Mouse (Mus musculus): Measurements from ENCODE around the gene Pnp2. TPM values are rescaled to one million over a fixed set of nuclear protein-coding genes. Genes with fewer than 3 reads are reported as not detected.
A peak's percentile ranks its signal among the peaks of the same experiment; 100 is the strongest.

The Pnp2 gene
- polyA plus RNA-seq, 1 experiment: 0.08 TPM

DNA sequence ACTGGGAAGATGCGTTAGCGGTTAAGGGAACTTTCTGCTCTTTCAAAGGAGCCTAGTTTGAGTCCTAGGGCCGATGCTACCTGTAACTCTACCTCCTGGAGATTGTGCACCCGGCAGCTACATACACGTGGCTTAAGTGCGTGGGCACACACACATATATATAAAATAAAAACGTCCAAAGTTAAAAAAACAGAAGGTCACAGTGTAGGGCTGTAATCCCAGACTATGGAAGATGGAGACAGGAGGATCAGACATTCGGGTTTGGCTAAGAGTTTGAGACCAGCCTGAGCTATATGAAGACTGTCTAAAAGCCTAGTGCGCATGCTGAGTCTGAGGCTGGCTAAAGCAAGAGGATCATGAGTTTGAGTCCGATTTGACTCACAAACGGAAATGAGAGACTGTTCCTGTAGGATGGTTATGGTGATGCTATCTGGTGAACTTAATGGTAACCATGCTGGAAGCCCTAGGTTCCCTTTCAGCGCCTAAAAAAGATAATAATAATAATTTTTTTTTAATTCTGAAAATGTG is 24.2 kb upstream of the Pnp2 start:
- TF ChIP-seq SRF (IDR thresholded peaks at IDR 0.05; ENCODE audit: control insufficient read depth, insufficient read length, low read depth) (no peak), REST (IDR thresholded peaks at IDR 0.05; ENCODE audit: insufficient read depth, insufficient read length) (no peak), POLR2A (IDR thresholded peaks at IDR 0.05; ENCODE audit: insufficient read length, low read depth) (no peak), MYOD1 (IDR thresholded peaks at IDR 0.05; ENCODE audit: control insufficient read depth in 1 of 3, insufficient read length in 2 of 3, low read depth in 2 of 3) (no peak), TCF12 (IDR thresholded peaks at IDR 0.05; ENCODE audit: insufficient read depth, poor library complexity, severe bottlenecking) (no peak), E2F4 (IDR thresholded peaks at IDR 0.05; ENCODE audit: insufficient read depth) (no peak), USF1 (IDR thresholded peaks at IDR 0.05; ENCODE audit: low read depth) (no peak), POLR2AphosphoS2 (IDR thresholded peaks at IDR 0.05; ENCODE audit: insufficient read length, low read depth) (no peak), MYOG (IDR thresholded peaks at IDR 0.05; ENCODE audit: control insufficient read depth in 1 of 3, insufficient read depth in 1 of 3, insufficient read length in 2 of 3, low read depth in 2 of 3) (no peak), MAX (IDR thresholded peaks at IDR 0.05; ENCODE audit: low read depth) (no peak)
- peaks cover 31% of the 10 kb centered on the region for H3K79me2 ChIP-seq (ENCODE audit: control insufficient read depth, insufficient read depth)
- H3K36me3 ChIP-seq (ENCODE audit: control insufficient read depth, insufficient read depth): peaks cover 24% of the 10 kb centered on the region
- H3ac ChIP-seq (ENCODE audit: control insufficient read depth, insufficient read length): peak overlapping the region; percentile 56
- no peaks in the 10 kb centered on the region for H3K27me3 ChIP-seq (ENCODE audit: control insufficient read depth, insufficient read depth, insufficient read length)
- peak overlapping the region; percentile 43 for H3K4me3 ChIP-seq
- H3K4me2 ChIP-seq (ENCODE audit: low read depth): peak overlapping the region; percentile 74

DNA sequence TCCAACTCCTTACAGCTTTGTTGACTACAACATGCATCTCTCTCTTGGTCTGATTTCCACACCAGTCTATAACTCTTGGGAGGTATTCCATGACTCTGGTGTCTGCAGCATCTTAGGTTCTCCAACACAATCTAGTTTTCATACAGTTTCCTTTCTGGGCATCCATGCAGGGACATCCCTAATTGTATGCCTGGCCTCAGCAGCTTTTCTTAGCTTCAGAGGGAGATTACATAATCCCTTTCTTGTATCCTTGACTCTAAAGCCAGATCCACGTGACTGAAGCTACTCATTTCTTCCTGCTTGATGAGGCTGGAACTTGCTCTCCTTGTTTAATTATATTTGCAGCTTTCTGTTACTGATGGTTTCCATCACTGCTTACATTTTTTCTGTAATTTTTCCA is 19.1 kb upstream of the Pnp2 start:
- Histone ChIP-seq H3K4me3 (no peak overlapping the region), H3K36me3 (ENCODE audit: control insufficient read depth, insufficient read depth) (no peaks in the 10 kb centered on the region), H3K4me2 (ENCODE audit: low read depth) (no peak overlapping the region), H3K27me3 (ENCODE audit: control insufficient read depth, insufficient read depth, insufficient read length) (no peaks in the 10 kb centered on the region), H3K79me2 (ENCODE audit: control insufficient read depth, insufficient read depth) (no peaks in the 10 kb centered on the region), H3ac (ENCODE audit: control insufficient read depth, insufficient read length) (no peak overlapping the region)
- TF ChIP-seq E2F4 (IDR thresholded peaks at IDR 0.05; ENCODE audit: insufficient read depth) (no peak), POLR2AphosphoS2 (IDR thresholded peaks at IDR 0.05; ENCODE audit: insufficient read length, low read depth) (no peak), SRF (IDR thresholded peaks at IDR 0.05; ENCODE audit: control insufficient read depth, insufficient read length, low read depth) (no peak), TCF3 (IDR thresholded peaks at IDR 0.05; ENCODE audit: insufficient read length, low read depth) (no peak), USF1 (IDR thresholded peaks at IDR 0.05; ENCODE audit: low read depth) (no peak), MAX (IDR thresholded peaks at IDR 0.05; ENCODE audit: low read depth) (no peak), TCF12 (IDR thresholded peaks at IDR 0.05; ENCODE audit: insufficient read depth, poor library complexity, severe bottlenecking) (no peak), CEBPB (IDR thresholded peaks at IDR 0.05; ENCODE audit: insufficient read depth, poor library complexity, severe bottlenecking) (no peak), REST (IDR thresholded peaks at IDR 0.05; ENCODE audit: insufficient read depth, insufficient read length) (no peak), MYOD1 (IDR thresholded peaks at IDR 0.05; ENCODE audit: control insufficient read depth in 1 of 3, insufficient read length in 2 of 3, low read depth in 2 of 3) (no peak)

DNA sequence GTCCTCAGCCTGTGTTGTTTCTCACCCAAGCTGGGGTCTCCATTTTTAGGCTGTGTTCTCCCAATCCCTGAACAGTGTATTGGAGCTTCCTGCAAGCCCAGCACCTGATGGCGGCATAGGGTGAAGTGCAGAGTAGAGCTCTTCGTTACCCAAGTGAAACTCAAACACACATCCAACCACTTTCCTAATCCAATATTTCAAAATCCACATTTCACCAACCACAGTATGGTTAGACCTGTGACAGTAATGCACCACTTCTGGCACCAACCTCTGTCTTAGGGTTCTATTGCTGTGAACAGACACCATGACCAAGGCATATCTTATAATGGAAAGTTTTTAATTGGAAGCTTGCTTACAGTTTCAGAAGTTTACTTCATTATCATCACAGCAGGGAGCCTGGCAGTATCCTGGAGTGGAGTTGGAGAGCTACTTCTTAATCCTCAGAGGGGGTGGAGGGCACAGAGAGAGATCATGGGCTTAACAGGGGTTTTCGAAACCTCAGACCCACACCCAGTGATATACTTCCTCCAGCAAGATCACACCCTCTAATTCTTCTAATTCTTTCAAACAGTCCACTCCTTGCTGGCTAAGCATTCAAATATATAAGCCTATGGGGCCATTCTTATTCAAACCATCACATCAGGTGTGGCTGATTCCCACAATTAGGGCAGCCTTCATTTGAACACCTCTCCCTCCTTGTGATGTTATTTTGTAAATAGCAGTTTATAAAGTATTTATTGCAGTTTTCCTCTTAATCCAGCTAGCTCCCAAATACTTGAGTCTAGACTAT is 17.5 kb upstream of the Pnp2 start:
- no peak overlapping the region for H3ac ChIP-seq (ENCODE audit: control insufficient read depth, insufficient read length)
- no peak overlapping the region for H3K4me3 ChIP-seq
- peak overlapping the region; percentile 22 for H3K4me2 ChIP-seq (ENCODE audit: low read depth)

GRCm38 (mm10) chr14:50938940-50939339 is 16.9 kb upstream of the Pnp2 start:
- H3K36me3 ChIP-seq (ENCODE audit: control insufficient read depth, insufficient read depth): no peaks in the 10 kb centered on the region
- H3K27me3 ChIP-seq (ENCODE audit: control insufficient read depth, insufficient read depth, insufficient read length): no peaks in the 10 kb centered on the region
- peak overlapping the region; percentile 22 for H3K4me2 ChIP-seq (ENCODE audit: low read depth)
- H3K79me2 ChIP-seq (ENCODE audit: control insufficient read depth, insufficient read depth): no peaks in the 10 kb centered on the region
- H3K4me3 ChIP-seq: no peak overlapping the region
- H3ac ChIP-seq (ENCODE audit: control insufficient read depth, insufficient read length): no peak overlapping the region
- no peak for TF ChIP-seq REST (IDR thresholded peaks at IDR 0.05; ENCODE audit: insufficient read depth, insufficient read length)
- TF ChIP-seq USF1 (IDR thresholded peaks at IDR 0.05; ENCODE audit: low read depth): no peak
- TF ChIP-seq MAX (IDR thresholded peaks at IDR 0.05; ENCODE audit: low read depth): no peak
- no peak for TF ChIP-seq SRF (IDR thresholded peaks at IDR 0.05; ENCODE audit: control insufficient read depth, insufficient read length, low read depth)
- no peak for TF ChIP-seq MYOG (IDR thresholded peaks at IDR 0.05; ENCODE audit: control insufficient read depth in 1 of 3, insufficient read depth in 1 of 3, insufficient read length in 2 of 3, low read depth in 2 of 3)
- TF ChIP-seq MYOD1 (IDR thresholded peaks at IDR 0.05; ENCODE audit: control insufficient read depth in 1 of 3, insufficient read length in 2 of 3, low read depth in 2 of 3): no peak
- TF ChIP-seq TCF12 (IDR thresholded peaks at IDR 0.05; ENCODE audit: insufficient read depth, poor library complexity, severe bottlenecking): no peak
- no peak for TF ChIP-seq TCF3 (IDR thresholded peaks at IDR 0.05; ENCODE audit: insufficient read length, low read depth)
- TF ChIP-seq E2F4 (IDR thresholded peaks at IDR 0.05; ENCODE audit: insufficient read depth): no peak
- TF ChIP-seq POLR2A (IDR thresholded peaks at IDR 0.05; ENCODE audit: insufficient read length, low read depth): no peak
- TF ChIP-seq CEBPB (IDR thresholded peaks at IDR 0.05; ENCODE audit: insufficient read depth, poor library complexity, severe bottlenecking): no peak
- no peak for TF ChIP-seq POLR2AphosphoS2 (IDR thresholded peaks at IDR 0.05; ENCODE audit: insufficient read length, low read depth)

More for the DNA sequence above, 17.5 kb upstream of the Pnp2 start:
- H3K27me3 ChIP-seq (ENCODE audit: control insufficient read depth, insufficient read depth, insufficient read length): no peaks in the 10 kb centered on the region
- no peaks in the 10 kb centered on the region for H3K36me3 ChIP-seq (ENCODE audit: control insufficient read depth, insufficient read depth)
- TF ChIP-seq REST (IDR thresholded peaks at IDR 0.05; ENCODE audit: insufficient read depth, insufficient read length) (no peak), TCF3 (IDR thresholded peaks at IDR 0.05; ENCODE audit: insufficient read length, low read depth) (no peak), POLR2AphosphoS2 (IDR thresholded peaks at IDR 0.05; ENCODE audit: insufficient read length, low read depth) (no peak), SRF (IDR thresholded peaks at IDR 0.05; ENCODE audit: control insufficient read depth, insufficient read length, low read depth) (no peak), MYOG (IDR thresholded peaks at IDR 0.05; ENCODE audit: control insufficient read depth in 1 of 3, insufficient read depth in 1 of 3, insufficient read length in 2 of 3, low read depth in 2 of 3) (no peak), MYOD1 (IDR thresholded peaks at IDR 0.05; ENCODE audit: control insufficient read depth in 1 of 3, insufficient read length in 2 of 3, low read depth in 2 of 3) (no peak), MAX (IDR thresholded peaks at IDR 0.05; ENCODE audit: low read depth) (no peak), E2F4 (IDR thresholded peaks at IDR 0.05; ENCODE audit: insufficient read depth) (no peak), TCF12 (IDR thresholded peaks at IDR 0.05; ENCODE audit: insufficient read depth, poor library complexity, severe bottlenecking) (no peak), POLR2A (IDR thresholded peaks at IDR 0.05; ENCODE audit: insufficient read length, low read depth) (no peak), USF1 (IDR thresholded peaks at IDR 0.05; ENCODE audit: low read depth) (no peak)
- H3K79me2 ChIP-seq (ENCODE audit: control insufficient read depth, insufficient read depth): no peaks in the 10 kb centered on the region

Data from myocyte (in vitro differentiated cells).